Mouse (Mus musculus) cortical plate, adult 2 months (tissue): Measurements from ENCODE around the gene Ebf3.

Experiments used
- CTCF ChIP-seq: fragments of 200-500 bp; IDR thresholded peaks from 2 replicates; pipeline ENCODE4 v1.5.1; 2011; ENCODE audit warnings: mild to moderate bottlenecking, control low read depth, low read length; ENCODE audit not compliant: insufficient read depth; ENCODE audit errors: extremely low read depth
- POLR2A ChIP-seq: fragments of 200-500 bp; IDR thresholded peaks from 2 replicates; pipeline ENCODE4 v1.6.1; 2011; ENCODE audit warnings: mild to moderate bottlenecking, low read length, control low read depth; ENCODE audit not compliant: insufficient read depth; ENCODE audit errors: extremely low read depth

- TF ChIP-seq CTCF (no peak), POLR2A (no peak)
These were observed 90.4 kb downstream of the Ebf3 start for GRCm38 (mm10) chr7:137223823-137224222.
